Mouse (Mus musculus) thymus, adult 2 months (tissue): Measurements from ENCODE around the gene Ccdc116. TPM values are rescaled to one million over a fixed set of nuclear protein-coding genes. Genes with fewer than 3 reads are reported as not detected.

Experiments used
- DNase-seq: peaks from one replicate; pipeline ENCODE4 v3.0.0; 2021
- H3K27ac ChIP-seq: fragments of 200-500 bp; 2 replicates; pipeline ENCODE4 v1.5.1; 2012; ENCODE audit warnings: low read length, control low read depth; ENCODE audit not compliant: control insufficient read depth, insufficient read depth
- H3K27me3 ChIP-seq: fragments of 200-500 bp; 2 replicates; pipeline ENCODE4 v1.6.1; 2012; ENCODE audit warnings: mild to moderate bottlenecking, low read length, moderate library complexity, mixed read lengths; ENCODE audit not compliant: control insufficient read depth, insufficient read depth
- H3K36me3 ChIP-seq: fragments of 200-500 bp; 2 replicates; pipeline ENCODE4 v1.6.1; 2012; ENCODE audit warnings: mild to moderate bottlenecking, low read length, moderate library complexity; ENCODE audit not compliant: control insufficient read depth, insufficient read depth
- H3K4me1 ChIP-seq: fragments of 200-500 bp; replicated peaks from 2 replicates; pipeline ENCODE4 v1.6.1; 2012; ENCODE audit warnings: low read length; ENCODE audit not compliant: control insufficient read depth, insufficient read depth
- H3K4me3 ChIP-seq: fragments of 200-500 bp; 2 replicates; pipeline ENCODE4 v1.5.1; 2012; ENCODE audit warnings: mild to moderate bottlenecking, low read length, control low read depth, moderate library complexity; ENCODE audit not compliant: control insufficient read depth, insufficient read depth
- CTCF ChIP-seq: fragments of 200-500 bp; IDR thresholded peaks from 2 replicates; pipeline ENCODE4 v1.5.1; 2012; ENCODE audit warnings: mild to moderate bottlenecking, control low read depth, low read length, moderate library complexity, borderline replicate concordance; ENCODE audit not compliant: control insufficient read depth, poor library complexity, insufficient read depth; ENCODE audit errors: extremely low read depth
- POLR2A ChIP-seq: fragments of 200-500 bp; IDR thresholded peaks from 2 replicates; pipeline ENCODE4 v1.6.1; 2012; ENCODE audit warnings: mild to moderate bottlenecking, low read length, control low read depth, moderate library complexity; ENCODE audit not compliant: control insufficient read depth, poor library complexity, insufficient read depth; ENCODE audit errors: extremely low read depth
- WGBS: fragments of 180-500 bp; shearing (Covaris S2); methylation state at CpG from one replicate; pipeline ENCODE4 v1.1.7; 2018; 5-methylcytosine and 5-hydroxymethylcytosine counted together
- polyA plus RNA-seq: library from polyadenylated mRNA; depleted of rRNA; stranded (reverse); fragments of >200 nt; gene quantifications from 2 replicates; pipeline ENCODE4 v1.2.3, GENCODE M21; 2012

Ccdc116 gene
- polyA plus RNA-seq, 1 experiment, result 3.5 TPM

- peak; percentile 96 for DNase-seq
- Histone ChIP-seq H3K36me3 (no peaks in the 10 kb centered on the region), H3K4me3 (peak within 1 kb of the TSS; percentile 65), H3K27me3 (no peaks in the 10 kb centered on the region), H3K4me1 (peaks cover 7% of the 10 kb centered on the region; the same call in 1 of the 2 replicates), H3K27ac (no peak within 1 kb of the TSS)
- under 1% methylated on average over 47 of the region's 47 CpGs for WGBS
- TF ChIP-seq CTCF (peak; percentile 89), POLR2A (peak; percentile 69; the same call in 1 of the 2 replicates)
Measured at GRCm38 (mm10) chr16:17132089-17132905, 14.7 kb downstream of the Ccdc116 start, which contains the start of gene Sdf2l1. TSS of gene Sdf2l1 (minus strand) at chr16:17132383.

- H3K27ac ChIP-seq, result no peak overlapping the region
- TF ChIP-seq CTCF (no peak), POLR2A (no peak)
Measured at GRCm38 (mm10) chr16:17131191-17132088, 15.6 kb downstream of the Ccdc116 start.

GRCm38 (mm10) chr16:17127292-17127691 is 19.7 kb downstream of the Ccdc116 start:
- TF ChIP-seq CTCF (no peak), POLR2A (no peak)
- WGBS, result 97% methylated on average over 1 of the region's 1 CpGs
- H3K4me1 ChIP-seq, result peaks cover 25% of the 10 kb centered on the region
- DNase-seq, result peak; percentile 69
- no peaks in the 10 kb centered on the region for H3K36me3 ChIP-seq
- no peaks in the 10 kb centered on the region for H3K27me3 ChIP-seq
- no peak overlapping the region for H3K4me3 ChIP-seq
- H3K27ac ChIP-seq, result no peak overlapping the region

More at GRCm38 (mm10) chr16:17131191-17132088, 15.6 kb downstream of the Ccdc116 start:
- no peaks in the 10 kb centered on the region for H3K27me3 ChIP-seq
- 5% methylated on average over 43 of the region's 43 CpGs for WGBS
- peak overlapping the region; percentile 65 for H3K4me3 ChIP-seq
- no peaks in the 10 kb centered on the region for H3K36me3 ChIP-seq
- peaks cover 7% of the 10 kb centered on the region; the same call in 1 of the 2 replicates for H3K4me1 ChIP-seq
- peak; percentile 35 for DNase-seq

- Histone ChIP-seq H3K4me3 (peak within 1 kb of the TSS; percentile 59), H3K4me1 (peaks cover 18% of the 10 kb centered on the region), H3K27me3 (no peaks in the 10 kb centered on the region), H3K27ac (no peak within 1 kb of the TSS), H3K36me3 (no peaks in the 10 kb centered on the region; the same call in 1 of the 2 replicates)
- WGBS, result under 1% methylated on average over 25 of the region's 25 CpGs
- peak; percentile 61 for TF ChIP-seq POLR2A
- TF ChIP-seq CTCF, result no peak
- peak; percentile 83 for DNase-seq
Measured at GRCm38 (mm10) chr16:17124871-17125520, 22.0 kb downstream of the Ccdc116 start, which contains the start of gene 2610318N02Rik. TSS of gene 2610318N02Rik (minus strand) at chr16:17125167.

GRCm38 (mm10) chr16:17124119-17124870 is 22.7 kb downstream of the Ccdc116 start:
- 19% methylated on average over 22 of the region's 22 CpGs for WGBS
- H3K4me1 ChIP-seq, result peaks cover 18% of the 10 kb centered on the region
- peak; percentile 31 for DNase-seq
- TF ChIP-seq CTCF (no peak), POLR2A (no peak)
- H3K27me3 ChIP-seq, result no peaks in the 10 kb centered on the region
- H3K27ac ChIP-seq, result no peak overlapping the region
- H3K36me3 ChIP-seq, result no peaks in the 10 kb centered on the region; the same call in 1 of the 2 replicates
- peak overlapping the region; percentile 59 for H3K4me3 ChIP-seq
